Mouse (Mus musculus) stomach, embryonic 16.5 days (tissue): Measurements from ENCODE around the gene Tmem240. TPM values are rescaled to one million over a fixed set of nuclear protein-coding genes. Genes with fewer than 3 reads are reported as not detected.

Experiments
- microRNA-seq: library from miRNA; unstranded; fragments of <30 nt; microRNA quantifications from one replicate; pipeline ENCODE4, GENCODE M21; 2016
- polyA plus RNA-seq: library from polyadenylated mRNA; unstranded; fragments of >200 nt; fragmentation: Nextera tagmentation; extraction: Ambion mirVana; gene quantifications from 2 replicates; pipeline ENCODE4 v1.2.1, GENCODE M21; 2015

Gene Tmem240
- polyA plus RNA-seq, 1 experiment from 2014 or later = 0.46 TPM

Small RNA genes lying within 50 kb of the gene (microRNA-seq; reads per million reads assigned to microRNA genes)
- not detected for gene Gm27743

Other genes with a start within 250 kb of the Tmem240 start
- gene Gnb1, start 243.4 kb upstream of the Tmem240 start, polyA plus RNA-seq = 312 and 332 TPM in 2 replicates
- 85.5 and 89.1 TPM in 2 replicates for gene Nadk, start 172.4 kb upstream of the Tmem240 start, polyA plus RNA-seq
- 6.3 and 6.8 TPM in 2 replicates for gene Slc35e2, start 133.4 kb upstream of the Tmem240 start, polyA plus RNA-seq
- gene Cdk11b, start 109.9 kb upstream of the Tmem240 start, polyA plus RNA-seq = 50.8 and 55.7 TPM in 2 replicates
- gene Gm10563, start 89.4 kb upstream of the Tmem240 start, polyA plus RNA-seq = not detected in 2 replicates
- gene Mmp23, start 81.4 kb upstream of the Tmem240 start, polyA plus RNA-seq = 53.8 and 59.8 TPM in 2 replicates
- gene Mib2, start 65.6 kb upstream of the Tmem240 start, polyA plus RNA-seq = 23.3 and 23.8 TPM in 2 replicates
- gene Fndc10, start 40.5 kb upstream of the Tmem240 start, polyA plus RNA-seq = 2.5 and 2.8 TPM in 2 replicates
- 132 and 136 TPM in 2 replicates for gene Ssu72, start 30.0 kb upstream of the Tmem240 start, polyA plus RNA-seq
- gene Atad3a, start 26.3 kb downstream of the Tmem240 start, polyA plus RNA-seq = 99.0 and 101 TPM in 2 replicates
- 34.0 and 34.4 TPM in 2 replicates for gene Vwa1, start 39.9 kb downstream of the Tmem240 start, polyA plus RNA-seq
- gene Tmem88b, start 51.1 kb downstream of the Tmem240 start, polyA plus RNA-seq = 0.35 and 0.43 TPM in 2 replicates
- 0.31 and 0.35 TPM in 2 replicates for gene Ankrd65, start 55.6 kb downstream of the Tmem240 start, polyA plus RNA-seq
- 191 and 199 TPM in 2 replicates for gene Mrpl20, start 68.1 kb downstream of the Tmem240 start, polyA plus RNA-seq
- 173 and 181 TPM in 2 replicates for gene Ccnl2, start 77.7 kb downstream of the Tmem240 start, polyA plus RNA-seq
- 135 and 158 TPM in 2 replicates for gene Aurkaip1, start 96.5 kb downstream of the Tmem240 start, polyA plus RNA-seq
- gene Mxra8, start 104.9 kb downstream of the Tmem240 start, polyA plus RNA-seq = 126 and 152 TPM in 2 replicates
- 5.0 and 5.3 TPM in 2 replicates for gene Dvl1, start 112.6 kb downstream of the Tmem240 start, polyA plus RNA-seq
- 0.32 and 0.35 TPM in 2 replicates for gene Tas1r3, start 128.6 kb downstream of the Tmem240 start, polyA plus RNA-seq
- gene Cptp, start 134.6 kb downstream of the Tmem240 start, polyA plus RNA-seq = 19.4 and 23.0 TPM in 2 replicates
- 61.2 and 63.9 TPM in 2 replicates for gene Ints11, start 134.7 kb downstream of the Tmem240 start, polyA plus RNA-seq
- 51.2 and 54.1 TPM in 2 replicates for gene Pusl1, start 157.0 kb downstream of the Tmem240 start, polyA plus RNA-seq
- 18.0 and 24.0 TPM in 2 replicates for gene Acap3, start 157.0 kb downstream of the Tmem240 start, polyA plus RNA-seq
- gene Ube2j2, start 209.0 kb downstream of the Tmem240 start, polyA plus RNA-seq = 71.6 and 74.5 TPM in 2 replicates
- gene C1qtnf12, start 227.5 kb downstream of the Tmem240 start, polyA plus RNA-seq = 32.0 and 37.6 TPM in 2 replicates